Mouse (Mus musculus) small intestine, adult 2 months (tissue): ENCODE data around the gene Ube2i.

Experiments
- CTCF ChIP-seq: fragments of 200-500 bp; IDR thresholded peaks from 2 replicates; pipeline ENCODE4 v1.5.1; 2012; ENCODE audit warnings: low read depth, mild to moderate bottlenecking, control low read depth, inconsistent platforms, low read length, moderate library complexity, mixed read lengths; ENCODE audit not compliant: insufficient replicate concordance, insufficient read length; ENCODE audit errors: extremely low read depth
- POLR2A ChIP-seq: fragments of 200-500 bp; IDR thresholded peaks from 2 replicates; pipeline ENCODE4 v1.6.1; 2012; ENCODE audit warnings: low read depth, mild to moderate bottlenecking, control low read depth, inconsistent platforms, low read length, moderate library complexity

DNA sequence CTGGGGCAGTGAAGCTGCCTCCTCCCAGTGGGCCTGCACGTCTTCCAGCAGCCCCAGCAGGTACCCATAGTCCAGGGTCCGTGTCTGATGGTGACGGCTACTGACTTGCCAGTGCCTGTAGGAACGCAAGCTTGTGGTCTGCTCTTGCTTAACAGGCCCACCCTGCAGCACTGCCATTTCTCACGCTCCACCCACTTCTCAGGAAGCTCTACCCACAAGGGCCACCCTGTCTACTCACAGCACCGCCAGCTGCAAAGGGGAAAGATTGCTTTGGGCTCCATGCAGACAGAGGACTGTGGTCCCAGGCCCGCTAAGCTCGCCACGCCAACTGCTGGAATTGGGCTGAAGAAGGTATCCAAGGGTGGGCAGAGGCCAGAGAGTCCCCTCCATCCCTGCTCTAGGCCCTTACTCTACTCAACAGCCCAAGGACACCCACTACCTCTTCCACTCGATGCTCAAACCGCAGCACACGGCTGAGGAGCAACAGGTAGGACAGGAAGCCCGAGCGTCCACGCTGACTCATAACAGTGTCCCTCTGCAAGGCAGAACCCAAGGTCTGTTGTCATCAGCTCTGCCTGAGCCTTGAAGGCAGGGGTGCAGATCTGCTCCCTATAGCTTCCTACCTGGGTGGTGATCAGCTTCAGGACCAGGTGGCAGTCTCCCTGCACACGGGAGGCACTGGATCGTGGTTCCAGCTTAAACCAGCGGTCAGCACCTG, 26.2 kb downstream of the Ube2i start:
- TF ChIP-seq POLR2A (no peak), CTCF (no peak)
